Mouse (Mus musculus): ENCODE data around the gene Pla2g6.

Pla2g6 gene

GRCm38 (mm10) chr15:79328058-79328938 is at the start of gene Pla2g6:
Gene Pla2g6 (minus strand): TSS chr15:79328390.
- DNase-seq, result peak; percentile 98

GRCm38 (mm10) chr15:79377681-79378080 is 49.5 kb upstream of the Pla2g6 start:
- DNase-seq, result no peak

- DNase-seq, result peak; percentile 80
These were observed 46.6 kb upstream of the Pla2g6 start for GRCm38 (mm10) chr15:79374760-79375159.

GRCm38 (mm10) chr15:79370281-79370843 is 42.2 kb upstream of the Pla2g6 start:
- no peak for DNase-seq

- no peak for DNase-seq
These were observed 41.5 kb upstream of the Pla2g6 start for GRCm38 (mm10) chr15:79369452-79370280.

- no peak for DNase-seq
These were observed 40.8 kb upstream of the Pla2g6 start for GRCm38 (mm10) chr15:79368861-79369440.

- no peak for DNase-seq
These were observed 40.2 kb upstream of the Pla2g6 start for GRCm38 (mm10) chr15:79368313-79368811.

GRCm38 (mm10) chr15:79366402-79366801 is 38.2 kb upstream of the Pla2g6 start:
- peak; percentile 48 for DNase-seq

- DNase-seq, result no peak
These were observed 36.9 kb upstream of the Pla2g6 start for GRCm38 (mm10) chr15:79365068-79365467.

- DNase-seq, result no peak
These were observed 35.9 kb upstream of the Pla2g6 start for GRCm38 (mm10) chr15:79364120-79364519.

- no peak for DNase-seq
These were observed 32.8 kb upstream of the Pla2g6 start for GRCm38 (mm10) chr15:79361023-79361422.

- no peak for DNase-seq
These were observed 32.2 kb upstream of the Pla2g6 start for GRCm38 (mm10) chr15:79360371-79360770.

GRCm38 (mm10) chr15:79359954-79360353 is 31.8 kb upstream of the Pla2g6 start:
- no peak for DNase-seq

- no peak for DNase-seq
These were observed 29.9 kb upstream of the Pla2g6 start for GRCm38 (mm10) chr15:79357974-79358690.

GRCm38 (mm10) chr15:79357036-79357911 is 29.1 kb upstream of the Pla2g6 start:
- peak; percentile 85 for DNase-seq

- no peak for DNase-seq
These were observed 28.3 kb upstream of the Pla2g6 start for GRCm38 (mm10) chr15:79356481-79356880.

- no peak for DNase-seq
These were observed 26.4 kb upstream of the Pla2g6 start for GRCm38 (mm10) chr15:79354619-79355018.

- DNase-seq, result no peak
These were observed 25.6 kb upstream of the Pla2g6 start for GRCm38 (mm10) chr15:79353690-79354305.

GRCm38 (mm10) chr15:79352479-79352878 is 24.3 kb upstream of the Pla2g6 start:
- no peak for DNase-seq

- DNase-seq, result no peak
These were observed 23.2 kb upstream of the Pla2g6 start for GRCm38 (mm10) chr15:79351331-79351767.

- DNase-seq, result no peak
These were observed 22.7 kb upstream of the Pla2g6 start for GRCm38 (mm10) chr15:79350866-79351265.

Measured in thymus, postnatal 14 days (tissue).